Mouse (Mus musculus): ENCODE results near the gene Gm7029. TPM values are rescaled to one million over a fixed set of nuclear protein-coding genes. Genes with fewer than 3 reads are reported as not detected.

Gm7029 gene
- polyA plus RNA-seq, 1 experiment, result 3.2 TPM

- WGBS, result under 1% methylated on average over 68 of the region's 68 CpGs
- Histone ChIP-seq H3K27ac (ENCODE audit: insufficient read depth, low read length) (peak within 1 kb of the TSS; percentile 92), H3K36me3 (ENCODE audit: control insufficient read depth, insufficient read depth, low read length) (peaks cover 27% of the 10 kb centered on the region), H3K4me1 (ENCODE audit: control insufficient read depth, insufficient read depth, insufficient read length) (no peaks in the 10 kb centered on the region; the same call in 1 of the 2 replicates), H3K4me3 (ENCODE audit: extremely low read depth, insufficient read depth, insufficient read length) (peak within 1 kb of the TSS; percentile 76), H3K27me3 (ENCODE audit: control insufficient read depth, insufficient read depth, low read length) (no peaks in the 10 kb centered on the region)
- TF ChIP-seq POLR2A (IDR thresholded peaks at IDR 0.05; ENCODE audit: low read depth, low read length) (peak; percentile 58), CTCF (IDR thresholded peaks at IDR 0.05; ENCODE audit: extremely low read depth, insufficient read depth, insufficient read length, insufficient replicate concordance) (no peak)
- peak; percentile 95 to 99 for DNase-seq (ENCODE audit: low read depth in 1 of 2, low spot score in 2 of 2)
These were observed 35.6 kb downstream of the Gm7029 start, which contains the start of gene Daxx for GRCm38 (mm10) chr17:33909077-33909868. Gene Daxx (plus strand): TSS chr17:33909414.

- H3K4me3 ChIP-seq (ENCODE audit: extremely low read depth, insufficient read depth, insufficient read length), result peak overlapping the region; percentile 76
- under 1% methylated on average over 14 of the region's 14 CpGs for WGBS
- H3K36me3 ChIP-seq (ENCODE audit: control insufficient read depth, insufficient read depth, low read length), result peaks cover 27% of the 10 kb centered on the region
- DNase-seq (ENCODE audit: low read depth in 1 of 2, low spot score in 2 of 2), result no peak
- peak overlapping the region; percentile 92 for H3K27ac ChIP-seq (ENCODE audit: insufficient read depth, low read length)
- no peaks in the 10 kb centered on the region; the same call in 1 of the 2 replicates for H3K4me1 ChIP-seq (ENCODE audit: control insufficient read depth, insufficient read depth, insufficient read length)
- H3K27me3 ChIP-seq (ENCODE audit: control insufficient read depth, insufficient read depth, low read length), result no peaks in the 10 kb centered on the region
- no peak for TF ChIP-seq CTCF (IDR thresholded peaks at IDR 0.05; ENCODE audit: extremely low read depth, insufficient read depth, insufficient read length, insufficient replicate concordance)
- TF ChIP-seq POLR2A (IDR thresholded peaks at IDR 0.05; ENCODE audit: low read depth, low read length), result no peak
These were observed 36.2 kb downstream of the Gm7029 start for GRCm38 (mm10) chr17:33909869-33910250.

GRCm38 (mm10) chr17:33910346-33911051 is 36.9 kb downstream of the Gm7029 start:
- WGBS, result 41% methylated on average over 11 of the region's 11 CpGs
- TF ChIP-seq POLR2A (IDR thresholded peaks at IDR 0.05; ENCODE audit: low read depth, low read length), result no peak
- no peak for TF ChIP-seq CTCF (IDR thresholded peaks at IDR 0.05; ENCODE audit: extremely low read depth, insufficient read depth, insufficient read length, insufficient replicate concordance)
- peaks cover 28% of the 10 kb centered on the region for H3K36me3 ChIP-seq (ENCODE audit: control insufficient read depth, insufficient read depth, low read length)
- no peaks in the 10 kb centered on the region for H3K27me3 ChIP-seq (ENCODE audit: control insufficient read depth, insufficient read depth, low read length)
- peaks cover 2% of the 10 kb centered on the region; the same call in 1 of the 2 replicates for H3K4me1 ChIP-seq (ENCODE audit: control insufficient read depth, insufficient read depth, insufficient read length)
- H3K27ac ChIP-seq (ENCODE audit: insufficient read depth, low read length), result peak overlapping the region; percentile 92
- DNase-seq (ENCODE audit: low read depth in 1 of 2, low spot score in 2 of 2), result no peak
- peak overlapping the region; percentile 76 for H3K4me3 ChIP-seq (ENCODE audit: extremely low read depth, insufficient read depth, insufficient read length)

GRCm38 (mm10) chr17:33911052-33911812 is 37.6 kb downstream of the Gm7029 start:
- TF ChIP-seq POLR2A (IDR thresholded peaks at IDR 0.05; ENCODE audit: low read depth, low read length) (no peak), CTCF (IDR thresholded peaks at IDR 0.05; ENCODE audit: extremely low read depth, insufficient read depth, insufficient read length, insufficient replicate concordance) (no peak)
- Histone ChIP-seq H3K36me3 (ENCODE audit: control insufficient read depth, insufficient read depth, low read length) (peaks cover 28% of the 10 kb centered on the region), H3K27me3 (ENCODE audit: control insufficient read depth, insufficient read depth, low read length) (no peaks in the 10 kb centered on the region), H3K4me3 (ENCODE audit: extremely low read depth, insufficient read depth, insufficient read length) (no peak overlapping the region), H3K27ac (ENCODE audit: insufficient read depth, low read length) (no peak overlapping the region), H3K4me1 (ENCODE audit: control insufficient read depth, insufficient read depth, insufficient read length) (peaks cover 2% of the 10 kb centered on the region; the same call in 1 of the 2 replicates)
- DNase-seq (ENCODE audit: low read depth in 1 of 2, low spot score in 2 of 2), result no peak
- 95% methylated on average over 31 of the region's 31 CpGs for WGBS

- DNase-seq (ENCODE audit: low read depth in 1 of 2, low spot score in 2 of 2), result no peak
- Histone ChIP-seq H3K27ac (ENCODE audit: insufficient read depth, low read length) (no peak overlapping the region), H3K36me3 (ENCODE audit: control insufficient read depth, insufficient read depth, low read length) (peaks cover 28% of the 10 kb centered on the region), H3K4me1 (ENCODE audit: control insufficient read depth, insufficient read depth, insufficient read length) (peaks cover 5% of the 10 kb centered on the region; the same call in 1 of the 2 replicates), H3K27me3 (ENCODE audit: control insufficient read depth, insufficient read depth, low read length) (no peaks in the 10 kb centered on the region), H3K4me3 (ENCODE audit: extremely low read depth, insufficient read depth, insufficient read length) (no peak overlapping the region)
- WGBS, result 93% methylated on average over 28 of the region's 28 CpGs
- TF ChIP-seq CTCF (IDR thresholded peaks at IDR 0.05; ENCODE audit: extremely low read depth, insufficient read depth, insufficient read length, insufficient replicate concordance) (no peak), POLR2A (IDR thresholded peaks at IDR 0.05; ENCODE audit: low read depth, low read length) (no peak)
These were observed 38.3 kb downstream of the Gm7029 start for GRCm38 (mm10) chr17:33911813-33912414.

- no peak for TF ChIP-seq CTCF (IDR thresholded peaks at IDR 0.05; ENCODE audit: extremely low read depth, insufficient read depth, insufficient read length, insufficient replicate concordance)
- no peak for TF ChIP-seq POLR2A (IDR thresholded peaks at IDR 0.05; ENCODE audit: low read depth, low read length)
- no peak for DNase-seq (ENCODE audit: low read depth in 1 of 2, low spot score in 2 of 2)
- Histone ChIP-seq H3K27me3 (ENCODE audit: control insufficient read depth, insufficient read depth, low read length) (no peaks in the 10 kb centered on the region), H3K27ac (ENCODE audit: insufficient read depth, low read length) (no peak overlapping the region), H3K4me1 (ENCODE audit: control insufficient read depth, insufficient read depth, insufficient read length) (peaks cover 8% of the 10 kb centered on the region; the same call in 1 of the 2 replicates), H3K4me3 (ENCODE audit: extremely low read depth, insufficient read depth, insufficient read length) (no peak overlapping the region), H3K36me3 (ENCODE audit: control insufficient read depth, insufficient read depth, low read length) (peaks cover 32% of the 10 kb centered on the region)
- 93% methylated on average over 10 of the region's 10 CpGs for WGBS
These were observed 39.6 kb downstream of the Gm7029 start for GRCm38 (mm10) chr17:33913264-33913663.

Measured in spleen, adult 2 months (tissue).